Mouse (Mus musculus): ENCODE results near the gene Ss18l2.

Ss18l2 gene

DNA sequence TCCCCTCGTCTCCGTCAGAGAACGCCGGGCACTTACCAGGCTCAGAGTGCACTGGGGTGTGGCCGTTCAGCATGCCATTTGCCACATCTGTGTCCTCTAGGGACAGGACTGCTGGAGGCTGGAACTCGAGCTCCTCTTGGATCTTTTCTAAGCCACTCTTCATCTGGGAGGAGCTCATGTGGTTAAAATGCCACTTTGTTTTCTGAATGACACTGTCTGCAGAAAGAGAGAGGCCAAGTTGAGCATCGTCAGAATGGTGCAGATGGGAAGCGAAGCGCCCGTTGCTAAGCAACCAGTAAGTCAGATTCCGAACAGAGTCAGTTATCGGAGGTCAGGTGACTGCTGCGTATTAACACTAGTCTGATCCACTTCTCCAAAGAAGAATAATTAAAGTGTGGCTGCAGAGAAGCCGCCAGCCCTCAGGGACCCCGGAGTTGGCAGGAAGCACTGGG is 19.9 kb upstream of the Ss18l2 start:
- Histone ChIP-seq H3K36me3 (ENCODE audit: insufficient read depth, low read length) (peaks cover 43% of the 10 kb centered on the region), H3K9me3 (ENCODE audit: low read length) (no peaks in the 10 kb centered on the region), H3K27me3 (ENCODE audit: insufficient read depth, low read length) (no peaks in the 10 kb centered on the region), H3K4me3 (replicated peaks; ENCODE audit: low read length) (no peak overlapping the region), H3K4me1 (replicated peaks; ENCODE audit: low read depth, low read length) (peaks cover 14% of the 10 kb centered on the region)
- no peak for TF ChIP-seq CTCF (conservative IDR thresholded peaks at IDR 0.05; ENCODE audit: low read length)
- no peak for TF ChIP-seq NANOG (IDR thresholded peaks at IDR 0.05; ENCODE audit: borderline replicate concordance, low read length)
- no peak for TF ChIP-seq POU5F1 (IDR thresholded peaks at IDR 0.05; ENCODE audit: borderline replicate concordance, low read length)

DNA sequence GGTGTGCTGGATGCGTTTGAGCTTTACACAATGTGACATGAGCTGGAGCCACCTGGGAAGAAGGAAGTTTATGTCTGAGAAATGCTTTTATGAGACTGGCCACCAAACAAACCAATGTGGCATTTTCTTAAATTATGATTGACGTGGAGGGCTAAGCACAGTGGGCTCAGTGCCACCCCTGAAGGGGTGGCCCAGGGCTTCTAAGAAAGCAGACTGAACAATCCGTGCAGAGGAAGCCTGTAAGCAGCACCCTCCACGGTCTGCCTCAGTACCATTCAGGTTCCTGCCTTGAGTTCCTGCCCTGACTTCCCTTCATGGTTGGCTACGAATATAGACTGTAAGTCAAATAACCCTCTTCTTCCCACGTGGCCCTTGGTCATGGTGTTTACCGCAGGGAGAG is 19.4 kb upstream of the Ss18l2 start:
- peaks cover 41% of the 10 kb centered on the region for H3K36me3 ChIP-seq (ENCODE audit: insufficient read depth, low read length)
- no peaks in the 10 kb centered on the region for H3K27me3 ChIP-seq (ENCODE audit: insufficient read depth, low read length)
- H3K9me3 ChIP-seq (ENCODE audit: low read length), result no peaks in the 10 kb centered on the region
- no peak overlapping the region for H3K4me3 ChIP-seq (replicated peaks; ENCODE audit: low read length)
- H3K4me1 ChIP-seq (replicated peaks; ENCODE audit: low read depth, low read length), result peaks cover 15% of the 10 kb centered on the region
- TF ChIP-seq NANOG (IDR thresholded peaks at IDR 0.05; ENCODE audit: borderline replicate concordance, low read length), result no peak
- no peak for TF ChIP-seq CTCF (conservative IDR thresholded peaks at IDR 0.05; ENCODE audit: low read length)
- TF ChIP-seq POU5F1 (IDR thresholded peaks at IDR 0.05; ENCODE audit: borderline replicate concordance, low read length), result no peak

DNA sequence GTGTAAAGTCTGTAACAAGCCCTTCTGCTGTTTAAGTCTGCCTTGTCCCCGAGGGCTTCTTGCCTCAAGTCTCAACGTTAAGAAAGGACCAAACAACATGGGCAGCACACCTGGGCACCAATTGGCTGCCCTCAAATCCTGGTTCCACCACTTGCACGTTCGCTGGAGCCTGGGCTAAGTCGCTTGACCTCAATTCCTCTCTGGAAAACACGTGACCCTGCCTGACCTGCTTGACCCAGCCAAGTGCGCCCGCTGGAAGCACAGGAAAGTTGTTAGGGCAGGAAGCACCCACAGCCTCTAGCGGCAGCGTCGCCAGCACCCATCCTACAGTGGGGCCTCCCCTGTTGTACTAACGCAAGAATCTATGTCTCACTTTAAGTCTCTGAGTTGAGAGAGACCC is 15.4 kb upstream of the Ss18l2 start:
- H3K9me3 ChIP-seq (ENCODE audit: low read length), result peaks cover 9% of the 10 kb centered on the region
- no peak for TF ChIP-seq CTCF (conservative IDR thresholded peaks at IDR 0.05; ENCODE audit: low read length)
- TF ChIP-seq POU5F1 (IDR thresholded peaks at IDR 0.05; ENCODE audit: borderline replicate concordance, low read length), result no peak
- no peak for TF ChIP-seq NANOG (IDR thresholded peaks at IDR 0.05; ENCODE audit: borderline replicate concordance, low read length)
- no peaks in the 10 kb centered on the region for H3K27me3 ChIP-seq (ENCODE audit: insufficient read depth, low read length)
- peaks cover 39% of the 10 kb centered on the region for H3K36me3 ChIP-seq (ENCODE audit: insufficient read depth, low read length)
- peaks cover 15% of the 10 kb centered on the region for H3K4me1 ChIP-seq (replicated peaks; ENCODE audit: low read depth, low read length)
- no peak overlapping the region for H3K4me3 ChIP-seq (replicated peaks; ENCODE audit: low read length)

DNA sequence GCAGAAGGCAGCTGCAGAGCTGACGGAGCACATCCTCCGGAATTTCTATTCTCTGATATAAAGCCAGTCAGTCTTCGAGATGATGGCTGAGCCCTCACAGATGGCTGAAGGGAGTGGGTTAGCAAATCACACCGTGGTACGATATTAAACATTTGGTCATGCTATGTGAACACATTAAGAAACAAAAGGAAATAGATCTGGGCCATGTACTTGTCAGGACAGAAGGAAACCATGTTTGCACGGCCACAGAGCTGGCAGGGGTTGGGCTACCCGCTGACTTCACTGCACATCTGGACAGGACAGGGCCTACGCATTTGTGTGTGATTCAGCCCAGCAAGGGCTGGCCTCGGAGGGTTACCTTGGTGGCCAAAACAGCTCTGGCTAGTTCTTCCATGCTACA is 13.5 kb upstream of the Ss18l2 start:
- no peak for TF ChIP-seq CTCF (conservative IDR thresholded peaks at IDR 0.05; ENCODE audit: low read length)
- no peak for TF ChIP-seq POU5F1 (IDR thresholded peaks at IDR 0.05; ENCODE audit: borderline replicate concordance, low read length)
- TF ChIP-seq NANOG (IDR thresholded peaks at IDR 0.05; ENCODE audit: borderline replicate concordance, low read length), result no peak
- Histone ChIP-seq H3K27me3 (ENCODE audit: insufficient read depth, low read length) (no peaks in the 10 kb centered on the region), H3K4me1 (replicated peaks; ENCODE audit: low read depth, low read length) (peaks cover 17% of the 10 kb centered on the region), H3K9me3 (ENCODE audit: low read length) (peaks cover 9% of the 10 kb centered on the region), H3K36me3 (ENCODE audit: insufficient read depth, low read length) (peaks cover 32% of the 10 kb centered on the region), H3K4me3 (replicated peaks; ENCODE audit: low read length) (no peak overlapping the region)

DNA sequence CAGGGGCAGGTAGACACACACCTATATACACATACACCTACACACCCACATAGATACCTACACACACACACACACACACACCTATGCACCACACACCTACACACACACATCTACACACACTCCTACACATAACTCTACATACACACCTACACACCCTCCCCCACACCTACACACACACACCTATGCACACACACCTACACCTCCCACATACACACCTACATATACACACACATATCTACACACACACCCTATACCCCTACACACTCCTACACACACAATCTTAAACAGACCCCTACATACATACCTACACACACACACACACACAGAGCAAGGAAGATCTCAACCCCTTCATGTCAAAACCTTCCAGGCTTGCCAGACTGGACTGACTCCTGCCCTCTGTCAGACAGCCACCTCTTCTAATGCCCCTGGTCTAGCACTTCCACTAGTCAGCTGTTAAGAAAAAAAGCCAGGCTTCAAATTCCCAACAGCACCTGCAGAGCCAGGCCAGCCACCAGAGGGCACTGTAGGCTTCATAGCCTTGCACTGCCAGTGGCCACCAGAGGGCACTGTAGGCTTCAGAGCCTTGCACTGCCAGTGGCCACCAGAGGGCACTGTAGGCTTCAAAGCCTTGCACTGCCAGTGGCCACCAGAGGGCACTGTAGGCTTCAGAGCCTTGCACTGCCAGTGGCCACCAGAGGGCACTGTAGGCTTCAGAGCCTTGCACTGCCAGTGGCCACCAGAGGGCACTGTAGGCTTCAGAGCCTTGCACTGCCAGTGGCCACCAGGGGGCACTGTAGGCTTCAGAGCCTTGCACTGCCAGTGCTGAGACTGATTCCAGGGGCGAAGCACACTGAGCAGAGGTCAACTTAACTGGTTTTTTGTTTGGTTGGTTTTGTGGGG is 12.7 kb upstream of the Ss18l2 start:
- peaks cover 18% of the 10 kb centered on the region for H3K4me1 ChIP-seq (replicated peaks; ENCODE audit: low read depth, low read length)
- peaks cover 9% of the 10 kb centered on the region for H3K9me3 ChIP-seq (ENCODE audit: low read length)
- H3K27me3 ChIP-seq (ENCODE audit: insufficient read depth, low read length), result no peaks in the 10 kb centered on the region
- TF ChIP-seq NANOG (IDR thresholded peaks at IDR 0.05; ENCODE audit: borderline replicate concordance, low read length) (no peak), CTCF (conservative IDR thresholded peaks at IDR 0.05; ENCODE audit: low read length) (peak; percentile 97)
- no peak overlapping the region for H3K4me3 ChIP-seq (replicated peaks; ENCODE audit: low read length)
- H3K36me3 ChIP-seq (ENCODE audit: insufficient read depth, low read length), result peaks cover 27% of the 10 kb centered on the region

DNA sequence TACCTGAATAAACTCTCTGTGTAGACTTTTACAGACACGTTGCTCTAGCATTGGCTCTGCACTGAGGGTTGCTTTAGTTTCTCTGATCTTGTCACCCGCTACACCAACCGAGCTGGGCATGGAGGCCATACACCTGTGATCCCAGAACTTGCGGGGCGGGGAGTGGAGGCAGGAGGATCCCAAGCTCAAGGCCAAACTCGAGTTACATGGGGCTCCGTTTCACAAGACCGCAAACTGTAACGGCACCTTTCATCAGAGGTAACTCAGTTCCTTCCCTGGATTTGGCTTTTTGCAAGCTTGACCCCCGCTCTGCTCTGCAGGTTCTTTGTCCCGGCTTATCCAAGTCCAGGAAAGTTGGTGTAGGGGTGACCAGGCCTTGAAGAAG is 5.9 kb upstream of the Ss18l2 start:
- H3K9me3 ChIP-seq (ENCODE audit: low read length), result no peaks in the 10 kb centered on the region
- peak overlapping the region; percentile 87 for H3K4me3 ChIP-seq (replicated peaks; ENCODE audit: low read length)
- H3K36me3 ChIP-seq (ENCODE audit: insufficient read depth, low read length), result peaks cover 6% of the 10 kb centered on the region; the same call in 1 of the 2 replicates
- H3K27me3 ChIP-seq (ENCODE audit: insufficient read depth, low read length), result no peaks in the 10 kb centered on the region; the same call in 1 of the 2 replicates
- H3K4me1 ChIP-seq (replicated peaks; ENCODE audit: low read depth, low read length), result peaks cover 44% of the 10 kb centered on the region
- no peak for TF ChIP-seq POU5F1 (IDR thresholded peaks at IDR 0.05; ENCODE audit: borderline replicate concordance, low read length)
- TF ChIP-seq NANOG (IDR thresholded peaks at IDR 0.05; ENCODE audit: borderline replicate concordance, low read length), result no peak
- no peak for TF ChIP-seq CTCF (conservative IDR thresholded peaks at IDR 0.05; ENCODE audit: low read length)

DNA sequence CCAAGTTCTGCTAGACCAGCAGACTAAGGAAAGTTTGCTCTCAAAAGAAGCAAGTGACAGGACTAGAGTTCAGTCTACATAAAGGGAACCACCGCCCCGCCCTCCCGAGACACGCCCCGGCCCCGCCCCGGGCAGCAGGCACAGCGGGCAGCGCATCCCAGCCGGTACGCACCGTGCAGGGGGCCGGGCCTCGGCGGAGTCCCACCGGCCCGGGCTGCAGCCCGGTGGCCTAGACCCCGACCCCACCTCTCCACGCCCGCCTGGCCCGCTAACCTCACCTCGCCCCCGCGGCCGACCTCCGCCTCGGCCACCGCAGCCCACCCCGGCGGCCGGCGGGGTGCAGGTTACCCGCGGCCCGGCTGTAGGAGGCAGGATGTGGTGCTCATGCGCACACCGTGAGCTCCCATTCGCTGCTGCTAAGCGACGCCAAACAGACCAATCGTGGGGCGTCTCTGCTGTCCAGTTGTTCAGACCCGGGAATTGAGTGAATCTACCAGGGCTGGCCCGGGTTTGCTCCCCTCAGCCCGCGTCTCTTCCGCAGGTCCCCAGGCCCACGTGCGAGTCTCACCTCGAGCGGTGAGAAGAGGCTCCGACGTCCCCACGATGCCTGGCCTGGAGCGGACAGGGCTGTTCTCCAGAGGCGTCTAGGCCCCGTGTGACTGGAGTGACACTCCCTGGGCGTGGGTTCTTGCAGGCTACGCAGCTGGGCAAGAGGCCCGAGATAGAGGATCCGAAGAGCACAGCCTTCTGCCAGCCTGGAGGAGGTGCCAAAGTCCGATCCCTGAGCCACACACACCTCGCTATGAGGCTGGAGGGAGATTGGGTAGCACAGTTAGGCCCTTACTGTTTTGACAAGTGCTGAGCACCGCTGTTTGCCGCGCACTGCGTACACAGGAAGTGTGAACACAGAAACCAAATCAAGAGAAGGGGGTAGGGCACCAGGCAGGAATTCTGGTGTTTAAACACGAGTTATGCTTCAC is 5.2 kb upstream of the Ss18l2 start, which contains the start of gene Sec22c:
Sec22c (minus strand) TSS at position 845 of the 980 bp plus-strand sequence.
- H3K9me3 ChIP-seq (ENCODE audit: low read length), result no peaks in the 10 kb centered on the region
- no peaks in the 10 kb centered on the region; the same call in 1 of the 2 replicates for H3K27me3 ChIP-seq (ENCODE audit: insufficient read depth, low read length)
- peaks cover 51% of the 10 kb centered on the region for H3K4me1 ChIP-seq (replicated peaks; ENCODE audit: low read depth, low read length)
- no peak for TF ChIP-seq POU5F1 (IDR thresholded peaks at IDR 0.05; ENCODE audit: borderline replicate concordance, low read length)
- no peak for TF ChIP-seq NANOG (IDR thresholded peaks at IDR 0.05; ENCODE audit: borderline replicate concordance, low read length)
- no peak for TF ChIP-seq CTCF (conservative IDR thresholded peaks at IDR 0.05; ENCODE audit: low read length)
- H3K36me3 ChIP-seq (ENCODE audit: insufficient read depth, low read length), result 0 out of 2 replicates have a peak, but pooled peaks cover 3% of the 10 kb centered on the region
- H3K4me3 ChIP-seq (replicated peaks; ENCODE audit: low read length), result peak within 1 kb of the TSS; percentile 87
